Mouse (Mus musculus): Measurements from ENCODE around the gene Nlrc4. TPM values are rescaled to one million over a fixed set of nuclear protein-coding genes. Genes with fewer than 3 reads are reported as not detected.

Nlrc4 gene
- total and polyA plus RNA-seq, 2 experiments from 2014 or later: 0.16 to 0.30 TPM

- DNase-seq (ENCODE audit: low spot score): no peak
- Histone ChIP-seq H3K4me1 (ENCODE audit: insufficient read depth, low read length) (no peaks in the 10 kb centered on the region), H3K36me3 (ENCODE audit: insufficient read depth, low read length) (no peaks in the 10 kb centered on the region), H3K27me3 (ENCODE audit: insufficient read depth, low read length) (no peaks in the 10 kb centered on the region), H3K4me2 (ENCODE audit: low read depth, low read length, poor library complexity, severe bottlenecking) (no peak overlapping the region), H3K9me3 (ENCODE audit: low read length) (no peaks in the 10 kb centered on the region), H3K9ac (replicated peaks; ENCODE audit: low read length, poor library complexity, severe bottlenecking) (no peak overlapping the region), H3K27ac (ENCODE audit: low read depth, low read length) (no peak overlapping the region), H3K4me3 (ENCODE audit: low read depth, low read length) (no peak overlapping the region)
- WGBS: 79% methylated on average over 10 of the region's 10 CpGs
- ATAC-seq (ENCODE audit: low FRiP score): no peak
- no peak for TF ChIP-seq CTCF (IDR thresholded peaks at IDR 0.05)
These were observed 817 bp downstream of the Nlrc4 start for GRCm38 (mm10) chr17:74457972-74458677.

GRCm38 (mm10) chr17:74456825-74457224, 2.1 kb downstream of the Nlrc4 start:
- 91% methylated on average over 5 of the region's 5 CpGs for WGBS
- DNase-seq (ENCODE audit: low spot score) (no peak), ATAC-seq (ENCODE audit: low FRiP score) (no peak)
- H3K36me3 ChIP-seq (ENCODE audit: insufficient read depth, low read length): no peaks in the 10 kb centered on the region
- H3K27ac ChIP-seq (ENCODE audit: low read depth, low read length): no peak overlapping the region
- no peak overlapping the region for H3K4me2 ChIP-seq (ENCODE audit: low read depth, low read length, poor library complexity, severe bottlenecking)
- H3K4me1 ChIP-seq (ENCODE audit: insufficient read depth, low read length): no peaks in the 10 kb centered on the region
- TF ChIP-seq CTCF (IDR thresholded peaks at IDR 0.05): no peak
- no peak overlapping the region for H3K4me3 ChIP-seq (ENCODE audit: low read depth, low read length)
- H3K27me3 ChIP-seq (ENCODE audit: insufficient read depth, low read length): no peaks in the 10 kb centered on the region
- H3K9ac ChIP-seq (replicated peaks; ENCODE audit: low read length, poor library complexity, severe bottlenecking): no peak overlapping the region
- no peaks in the 10 kb centered on the region for H3K9me3 ChIP-seq (ENCODE audit: low read length)

GRCm38 (mm10) chr17:74455426-74455825, 3.5 kb downstream of the Nlrc4 start:
- Histone ChIP-seq H3K4me3 (ENCODE audit: low read depth, low read length) (no peak overlapping the region), H3K27me3 (ENCODE audit: insufficient read depth, low read length) (no peaks in the 10 kb centered on the region), H3K4me2 (ENCODE audit: low read depth, low read length, poor library complexity, severe bottlenecking) (no peak overlapping the region), H3K9me3 (ENCODE audit: low read length) (no peaks in the 10 kb centered on the region), H3K27ac (ENCODE audit: low read depth, low read length) (no peak overlapping the region), H3K9ac (replicated peaks; ENCODE audit: low read length, poor library complexity, severe bottlenecking) (no peak overlapping the region), H3K4me1 (ENCODE audit: insufficient read depth, low read length) (no peaks in the 10 kb centered on the region), H3K36me3 (ENCODE audit: insufficient read depth, low read length) (no peaks in the 10 kb centered on the region)
- DNase-seq (ENCODE audit: low spot score) (no peak), ATAC-seq (ENCODE audit: low FRiP score) (no peak)
- no peak for TF ChIP-seq CTCF (IDR thresholded peaks at IDR 0.05)
- 88% methylated on average over 4 of the region's 4 CpGs for WGBS

- Histone ChIP-seq H3K27ac (ENCODE audit: low read depth, low read length) (no peak overlapping the region), H3K4me2 (ENCODE audit: low read depth, low read length, poor library complexity, severe bottlenecking) (no peak overlapping the region), H3K4me3 (ENCODE audit: low read depth, low read length) (no peak overlapping the region), H3K4me1 (ENCODE audit: insufficient read depth, low read length) (no peaks in the 10 kb centered on the region), H3K9me3 (ENCODE audit: low read length) (no peaks in the 10 kb centered on the region), H3K36me3 (ENCODE audit: insufficient read depth, low read length) (no peaks in the 10 kb centered on the region), H3K9ac (replicated peaks; ENCODE audit: low read length, poor library complexity, severe bottlenecking) (no peak overlapping the region), H3K27me3 (ENCODE audit: insufficient read depth, low read length) (no peaks in the 10 kb centered on the region)
- ATAC-seq (ENCODE audit: low FRiP score) (no peak), DNase-seq (ENCODE audit: low spot score) (no peak)
- WGBS: 89% methylated on average over 1 of the region's 1 CpGs
- TF ChIP-seq CTCF (IDR thresholded peaks at IDR 0.05): no peak
These were observed 4.3 kb downstream of the Nlrc4 start for GRCm38 (mm10) chr17:74454660-74455059.

- Histone ChIP-seq H3K4me2 (ENCODE audit: low read depth, low read length, poor library complexity, severe bottlenecking) (no peak overlapping the region), H3K36me3 (ENCODE audit: insufficient read depth, low read length) (no peaks in the 10 kb centered on the region), H3K27me3 (ENCODE audit: insufficient read depth, low read length) (no peaks in the 10 kb centered on the region), H3K9me3 (ENCODE audit: low read length) (no peaks in the 10 kb centered on the region), H3K27ac (ENCODE audit: low read depth, low read length) (no peak overlapping the region), H3K9ac (replicated peaks; ENCODE audit: low read length, poor library complexity, severe bottlenecking) (no peak overlapping the region), H3K4me3 (ENCODE audit: low read depth, low read length) (no peak overlapping the region), H3K4me1 (ENCODE audit: insufficient read depth, low read length) (no peaks in the 10 kb centered on the region)
- no peak for TF ChIP-seq CTCF (IDR thresholded peaks at IDR 0.05)
- WGBS: 86% methylated on average over 3 of the region's 3 CpGs
- ATAC-seq (ENCODE audit: low FRiP score) (no peak), DNase-seq (ENCODE audit: low spot score) (no peak)
These were observed 5.0 kb downstream of the Nlrc4 start for GRCm38 (mm10) chr17:74453928-74454327.

GRCm38 (mm10) chr17:74449776-74450175, 9.2 kb downstream of the Nlrc4 start:
- Histone ChIP-seq H3K36me3 (ENCODE audit: insufficient read depth, low read length) (no peaks in the 10 kb centered on the region), H3K4me1 (ENCODE audit: insufficient read depth, low read length) (no peaks in the 10 kb centered on the region), H3K27ac (ENCODE audit: low read depth, low read length) (no peak overlapping the region), H3K4me3 (ENCODE audit: low read depth, low read length) (no peak overlapping the region), H3K9ac (replicated peaks; ENCODE audit: low read length, poor library complexity, severe bottlenecking) (no peak overlapping the region), H3K4me2 (ENCODE audit: low read depth, low read length, poor library complexity, severe bottlenecking) (no peak overlapping the region), H3K9me3 (ENCODE audit: low read length) (no peaks in the 10 kb centered on the region), H3K27me3 (ENCODE audit: insufficient read depth, low read length) (no peaks in the 10 kb centered on the region)
- no peak for TF ChIP-seq CTCF (IDR thresholded peaks at IDR 0.05)
- DNase-seq (ENCODE audit: low spot score) (no peak), ATAC-seq (ENCODE audit: low FRiP score) (no peak)
- 89% methylated on average over 10 of the region's 10 CpGs for WGBS

Measured in midbrain, postnatal 0 days (tissue).